Mouse (Mus musculus) mature B cell (primary cell): ENCODE data around the gene Mmel1.

Experiments used
- in situ Hi-C: fragments of 300-500 bp; cut with MboI; formaldehyde crosslinking; loops from 2 replicates; pipeline ENCODE4 v1.14.3; 2019

Mmel1 gene

GRCm38 (mm10) chr4:154936542-154937255, 67.3 kb downstream of the Mmel1 start:
- in situ Hi-C loops = no loop called here

- in situ Hi-C loops = no loop called here
Observed at GRCm38 (mm10) chr4:154937746-154938145, 68.4 kb downstream of the Mmel1 start.

DNA sequence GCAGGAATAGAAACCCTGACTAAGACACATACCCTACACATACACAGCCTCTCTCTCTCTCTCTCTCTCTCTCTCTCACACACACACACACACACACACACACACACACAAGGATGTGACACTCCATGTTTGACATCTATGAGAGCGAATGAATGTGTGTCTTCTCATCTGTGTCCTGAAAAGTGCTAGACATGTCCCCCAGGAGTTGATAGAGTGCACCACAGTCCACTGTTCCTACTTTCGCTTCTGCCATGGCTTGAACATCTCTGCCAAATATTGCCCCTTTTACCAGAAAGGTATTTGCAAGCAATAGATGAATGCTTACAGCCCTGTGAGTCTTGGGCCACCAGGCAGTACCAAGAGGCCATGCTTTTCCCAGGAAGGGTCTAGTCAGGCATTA, 70.8 kb downstream of the Mmel1 start:
- in situ Hi-C loops = no loop called here

DNA sequence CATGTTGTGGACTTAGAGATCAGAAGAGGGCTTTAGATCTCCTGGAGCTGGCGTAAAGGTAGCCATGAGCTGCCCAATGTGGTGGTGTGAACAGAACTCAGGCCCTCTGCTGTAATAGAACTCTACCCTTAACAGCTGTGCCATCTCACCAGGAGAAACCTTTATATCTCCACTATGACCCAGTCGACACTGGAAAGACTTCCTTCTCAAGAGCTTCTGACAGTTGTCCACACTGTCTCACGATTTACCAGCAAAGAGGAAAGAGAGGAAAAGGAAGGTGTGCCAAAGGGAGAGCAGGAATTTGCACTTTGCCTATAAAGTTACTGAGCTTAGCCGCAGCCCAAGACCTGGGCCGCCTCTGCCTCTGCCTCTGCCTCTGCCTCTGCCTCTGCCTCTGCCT, 72.4 kb downstream of the Mmel1 start:
- in situ Hi-C loops = no loop called here

DNA sequence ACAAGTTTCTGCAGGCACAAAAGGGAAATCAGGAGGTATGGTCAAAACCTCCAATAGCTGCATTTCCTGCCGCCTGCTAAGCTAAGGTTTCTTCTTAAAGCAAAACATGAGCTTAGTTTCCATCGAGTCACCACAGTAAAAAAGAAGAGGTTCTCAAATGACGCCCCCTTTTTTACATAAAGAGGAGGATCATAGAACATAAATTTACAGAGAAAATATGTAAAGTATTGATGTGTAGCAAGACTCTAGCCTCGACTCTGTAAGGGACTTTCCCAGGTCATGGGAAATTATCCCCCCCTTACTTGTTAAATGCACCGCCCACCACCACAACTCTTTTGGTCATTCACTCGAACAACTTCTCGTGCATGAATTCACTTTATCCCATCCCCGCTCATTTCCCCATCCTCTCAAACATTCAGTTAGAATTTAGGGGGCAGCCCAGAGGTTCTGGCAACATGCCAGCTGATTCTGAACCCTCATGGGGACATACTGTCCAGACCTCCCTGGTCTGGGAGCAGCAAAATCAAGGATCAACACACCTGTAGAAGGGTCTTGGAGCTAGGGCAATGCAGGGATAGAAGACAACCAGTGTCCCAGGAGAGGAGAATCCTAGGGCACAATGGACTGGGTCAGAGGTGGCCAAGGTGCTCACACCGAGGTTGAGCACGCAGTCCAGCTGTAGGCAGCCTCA, 73.4 kb downstream of the Mmel1 start:
- in situ Hi-C loops = no loop called here

DNA sequence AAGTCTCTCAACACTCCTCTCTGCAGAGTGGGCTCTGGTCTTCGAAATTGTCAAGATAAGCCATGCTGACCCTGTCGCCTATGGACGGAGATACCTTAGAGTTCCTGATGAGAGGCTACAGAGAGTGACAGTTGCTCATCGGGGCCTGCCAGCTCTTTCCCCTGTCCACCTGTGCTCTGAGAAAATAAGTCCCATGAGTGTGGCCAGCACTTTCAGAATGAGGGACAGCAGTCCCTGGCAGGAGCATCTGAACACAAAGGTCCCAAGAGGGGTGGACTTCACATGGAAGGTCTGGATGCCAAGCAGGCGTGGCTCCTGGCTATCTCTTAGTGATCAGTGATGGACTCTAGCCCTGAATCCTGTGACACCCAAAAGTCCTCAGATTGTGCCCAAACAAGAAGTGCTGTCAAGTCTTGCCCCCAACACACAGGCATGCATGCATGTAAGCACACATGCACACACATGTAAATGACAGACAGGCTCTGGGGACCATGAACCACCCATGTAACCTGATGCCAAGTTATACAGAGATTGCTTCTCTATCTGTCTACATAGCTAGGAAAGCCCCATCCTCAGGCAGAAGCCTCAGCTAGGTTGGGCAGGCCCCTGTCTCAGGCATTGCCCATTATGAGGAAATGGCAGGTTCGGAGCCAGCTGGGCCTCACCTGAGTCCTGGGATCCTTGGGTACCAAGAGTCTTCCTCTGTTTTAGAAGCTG, 74.1 kb downstream of the Mmel1 start:
- in situ Hi-C loops = no loop called here

- in situ Hi-C loops = no loop called here
Observed at GRCm38 (mm10) chr4:154944121-154944590, 74.8 kb downstream of the Mmel1 start.
